Mouse (Mus musculus): ENCODE data around the gene Ncaph2.

- TF ChIP-seq CTCF (IDR thresholded peaks at IDR 0.05; ENCODE audit: control insufficient read depth, insufficient read depth, insufficient read length) (no peak), CEBPB (IDR thresholded peaks at IDR 0.05; ENCODE audit: low read depth) (no peak), USF1 (IDR thresholded peaks at IDR 0.05; ENCODE audit: low read depth) (no peak), MAX (IDR thresholded peaks at IDR 0.05) (peak; percentile 90), MYOD1 (IDR thresholded peaks at IDR 0.05; ENCODE audit: control insufficient read depth, insufficient read length, low read depth) (peak; percentile 98)
Measured at GRCm38 (mm10) chr15:89309962-89310498, 45.5 kb upstream of the Ncaph2 start.

All from C2C12 (cell line).